In genomic region chr11:64461746-64462145, GRCm38 (mm10) we compare ENCODE assay signal across 18 mouse cellular contexts. TPM values are rescaled to one million over a fixed set of nuclear protein-coding genes. Genes with fewer than 3 reads are reported as not detected.
"Had no signal": no experiment of that assay in that cellular context is flagged by ENCODE, and none has a peak within 500 bp of the region (broad histone marks: within the 10 kb centered on the region; RNA-seq: fewer than 3 reads in every experiment).

No protein-coding gene starts in this region.

- H3K36me3 ChIP-seq: neural tube, embryonic 12.5 days; neural tube, embryonic 13.5 days; stomach, embryonic 15.5 days had no signal

- H3K27me3 ChIP-seq: neural tube, embryonic 12.5 days; neural tube, embryonic 13.5 days; stomach, embryonic 15.5 days had no signal

- H3K9ac ChIP-seq: neural tube, embryonic 12.5 days; neural tube, embryonic 13.5 days; stomach, embryonic 15.5 days had no signal

- H3K4me2 ChIP-seq: neural tube, embryonic 12.5 days; neural tube, embryonic 13.5 days; stomach, embryonic 15.5 days had no signal

- H3K9me3 ChIP-seq: neural tube, embryonic 12.5 days; neural tube, embryonic 13.5 days; stomach, embryonic 15.5 days had no signal

- H3K4me1 ChIP-seq: neural tube, embryonic 12.5 days; neural tube, embryonic 13.5 days; stomach, embryonic 15.5 days had no signal

- H3K27ac ChIP-seq: neural tube, embryonic 12.5 days; neural tube, embryonic 13.5 days; stomach, embryonic 15.5 days; stomach, postnatal 0 days had no signal

- H3K4me3 ChIP-seq: neural tube, embryonic 12.5 days; neural tube, embryonic 13.5 days; stomach, embryonic 15.5 days had no signal

- DNase-seq: retina, postnatal 1 day; right cerebral cortex, adult 18-20 months; right cerebral cortex, postnatal 14 days; right cerebral cortex, postnatal 25 days; right cerebral cortex, postnatal 4 days; spleen, adult 18-20 months; thymus, adult 18-20 months; thymus, adult 2 months; thymus, postnatal 14 days; thymus, postnatal 36 days; thymus, postnatal 4 days had no signal

RNA-seq across cellular contexts. Expression of gene F930015N05Rik, which starts 25.3 kb away (rescaled TPM):
- total RNA-seq: neutrophil, adult 5-6 weeks had no signal
- polyA plus RNA-seq: testis, adult 2 months; thymus, postnatal 0 days had no signal

RNA-seq across cellular contexts. Expression of gene Hs3st3a1, which starts 26.6 kb away (rescaled TPM):
- total RNA-seq: neutrophil, adult 5-6 weeks had no signal
